Mouse (Mus musculus) left cerebral cortex, adult 2 months (tissue): ENCODE data around the gene Ntrk2. TPM values are rescaled to one million over a fixed set of nuclear protein-coding genes. Genes with fewer than 3 reads are reported as not detected.
A peak's percentile ranks its signal among the peaks of the same experiment; 100 is the strongest.
"Not testable (repeated sequence)": the region's sequence is repeated elsewhere in the genome, so short reads cannot be mapped to it uniquely, and the experiment has no call there.

Source experiments
- DNase-seq, 2 experiments: peaks; one replicate each; pipeline ENCODE4 v3.0.0; 2021 to 2022; ENCODE audit warnings: low spot score in 2 of 2, mixed read lengths in 1 of 2; ENCODE audit errors: extremely low spot score in 1 of 2
- H3K27ac ChIP-seq: fragments of 200-600 bp; 2 replicates; pipeline ENCODE4 v1.8.1; 2022
- H3K4me3 ChIP-seq: fragments of 200-600 bp; 2 replicates; pipeline ENCODE4 v1.8.1; 2022
- CTCF ChIP-seq: fragments of 200-600 bp; IDR thresholded peaks from 2 replicates; pipeline ENCODE4 v1.8.1; 2022; ENCODE audit warnings: antibody characterized with exemption, mild to moderate bottlenecking, moderate library complexity
- intact Hi-C: fragments of 180-260 bp; cut with DNase I; formaldehyde crosslinking; loops from one replicate; pipeline ENCODE4 v1.15.1; 2025
- total RNA-seq, 2 experiments: library from RNA; stranded (reverse); gene quantifications; 2 replicates each; pipeline ENCODE4 v1.2.3; 2021

Gene Ntrk2
- total RNA-seq, 2 experiments from 2014 or later: 425 to 426 TPM

GRCm38 (mm10) chr13:59025653-59026052, 219.3 kb downstream of the Ntrk2 start:
- intact Hi-C loops: no loop called here
- H3K27ac ChIP-seq: no peak overlapping the region
- DNase-seq: no peak
- no peak for TF ChIP-seq CTCF
- H3K4me3 ChIP-seq: no peak overlapping the region

DNA sequence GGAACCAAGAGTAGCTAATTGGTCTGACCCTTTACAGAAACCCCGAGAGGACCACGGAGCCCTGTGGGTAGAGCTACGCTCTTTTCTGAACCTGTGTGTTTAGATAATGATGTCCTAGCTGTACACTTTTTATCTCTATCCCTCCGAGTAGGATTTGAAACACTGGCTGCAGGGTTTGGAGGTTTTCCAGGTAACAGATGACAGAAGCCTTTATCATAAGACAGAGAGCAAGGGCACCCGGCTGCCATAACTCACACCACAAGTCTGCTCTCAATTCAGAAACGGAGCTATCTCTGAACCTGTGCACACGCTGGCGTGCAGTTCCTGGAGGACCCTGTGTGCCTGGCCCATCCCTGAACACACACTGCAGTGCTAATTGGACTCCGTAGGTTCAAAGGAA, 221.1 kb downstream of the Ntrk2 start:
- intact Hi-C loops: no loop called here
- TF ChIP-seq CTCF: no peak
- DNase-seq: no peak
- no peak overlapping the region for H3K4me3 ChIP-seq
- H3K27ac ChIP-seq: no peak overlapping the region

GRCm38 (mm10) chr13:59028546-59028945, 222.2 kb downstream of the Ntrk2 start:
- Histone ChIP-seq H3K27ac (no peak overlapping the region), H3K4me3 (no peak overlapping the region)
- intact Hi-C loops: no loop called here
- no peak for TF ChIP-seq CTCF
- no peak for DNase-seq

DNA sequence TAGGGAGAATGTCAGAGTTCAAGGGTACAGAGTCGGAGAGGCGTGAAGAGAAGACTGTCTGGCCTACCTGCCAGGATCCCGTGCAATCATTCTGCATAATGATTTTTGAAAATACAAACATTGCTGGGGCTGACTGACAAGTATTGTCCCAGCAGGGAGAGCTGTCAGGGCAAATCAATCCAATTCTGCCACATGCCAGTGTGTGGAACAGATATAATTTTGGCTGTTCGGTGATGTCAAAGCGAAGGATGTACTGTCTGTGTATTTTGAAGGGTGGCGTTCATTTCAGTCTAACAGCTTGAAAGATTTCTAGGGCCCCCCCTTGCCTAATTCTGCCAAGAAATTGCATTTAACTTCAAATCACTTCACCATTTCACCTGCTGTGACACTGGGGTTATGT, 224.2 kb downstream of the Ntrk2 start:
- intact Hi-C loops: no loop called here
- H3K4me3 ChIP-seq: no peak overlapping the region
- DNase-seq: no peak
- H3K27ac ChIP-seq: no peak overlapping the region
- TF ChIP-seq CTCF: no peak

DNA sequence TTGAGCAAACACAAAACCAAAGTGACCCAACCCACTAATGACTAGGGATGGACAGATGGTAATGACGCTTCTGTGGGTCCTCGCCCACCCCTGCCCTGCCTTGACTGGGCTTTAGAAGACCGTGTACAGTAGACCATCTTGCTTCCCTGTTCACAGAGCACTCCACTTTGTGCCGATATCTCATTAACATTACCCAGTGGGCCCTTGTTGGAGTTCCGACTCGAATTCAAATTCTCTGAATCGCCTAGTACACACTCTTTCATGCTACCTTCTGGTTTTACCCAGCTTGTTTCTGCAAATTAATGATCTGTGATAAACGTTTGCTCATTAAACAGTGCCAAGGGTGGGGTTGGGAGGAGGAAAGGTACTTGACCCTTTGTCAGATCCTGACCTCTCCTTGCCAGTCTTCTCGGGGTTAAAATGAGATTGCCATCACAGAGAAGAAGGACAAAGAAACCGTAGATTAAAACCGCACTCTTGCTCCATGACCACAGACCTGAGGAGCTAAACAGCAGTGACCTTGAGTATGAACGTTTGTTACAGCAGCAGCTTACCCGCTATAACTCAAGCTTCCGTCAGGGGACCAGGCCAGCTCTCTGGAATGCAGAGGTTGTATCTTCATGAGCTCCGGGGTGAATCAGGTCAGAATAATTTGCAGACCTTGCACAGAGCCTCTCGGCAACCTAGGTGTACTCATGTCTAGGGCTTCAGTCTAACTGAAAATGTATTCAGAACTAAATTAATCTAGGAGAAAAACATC, 234.0 kb downstream of the Ntrk2 start:
- no peak for DNase-seq
- Histone ChIP-seq H3K27ac (peak overlapping the region; percentile 83), H3K4me3 (no peak overlapping the region)
- intact Hi-C loops: no loop called here
- TF ChIP-seq CTCF: no peak

DNA sequence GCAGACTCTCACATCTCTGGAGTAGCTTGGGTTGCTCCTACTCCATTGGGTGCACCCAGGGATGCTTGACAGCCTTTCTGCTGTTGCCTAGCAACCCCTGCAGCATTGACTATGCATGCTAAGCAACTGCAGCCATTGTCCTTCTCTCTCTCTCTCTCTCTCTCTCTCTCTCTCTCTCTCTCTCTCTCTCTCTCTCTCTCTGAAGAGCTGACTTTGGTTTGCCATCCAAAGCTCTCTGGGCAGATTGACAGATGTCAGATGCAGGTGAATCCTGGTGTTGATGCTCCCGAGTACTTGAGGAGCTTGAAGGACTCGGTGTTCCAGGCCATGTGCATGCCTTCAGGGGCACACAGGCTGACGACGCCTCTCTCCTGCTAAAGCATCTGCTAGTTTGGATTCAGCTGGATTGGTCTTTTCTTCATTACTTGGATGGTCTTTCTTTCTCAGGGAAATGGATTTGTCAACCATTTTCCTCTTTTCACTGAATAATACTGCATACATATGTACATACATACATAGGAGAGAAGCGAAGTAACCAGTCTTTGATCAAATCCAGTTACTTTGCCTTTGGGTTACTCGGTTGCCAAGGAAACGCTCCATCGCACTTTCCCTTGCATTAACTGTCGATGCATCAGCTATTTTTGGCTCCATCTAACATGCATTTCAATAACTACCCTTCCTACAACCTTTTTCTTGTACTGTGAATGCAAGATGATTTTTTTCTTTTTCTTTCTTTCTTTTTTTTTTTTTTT, 234.8 kb downstream of the Ntrk2 start:
- TF ChIP-seq CTCF: no peak
- Histone ChIP-seq H3K27ac (peak overlapping the region; percentile 83), H3K4me3 (no peak overlapping the region)
- peak; percentile 49 to 65 for DNase-seq
- intact Hi-C loops: no loop called here

DNA sequence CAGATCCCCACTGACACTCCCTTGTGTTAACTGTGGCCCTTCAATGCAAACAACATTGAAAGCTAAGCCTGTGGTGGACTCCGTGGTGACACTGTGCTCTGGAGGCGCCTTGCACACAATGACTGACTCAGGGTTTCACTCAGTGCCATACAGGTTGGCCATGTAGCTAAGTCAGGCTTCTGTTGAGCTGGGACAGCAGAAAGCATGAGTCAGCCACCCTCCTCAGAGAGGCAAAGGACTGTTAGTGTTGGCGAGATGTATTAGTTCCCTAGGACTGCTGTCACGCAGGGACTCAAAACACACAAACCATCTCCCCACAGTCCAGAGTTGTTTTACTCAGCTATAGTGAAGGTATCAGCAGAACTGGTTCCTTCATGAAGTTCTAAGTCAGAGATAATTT, 245.8 kb downstream of the Ntrk2 start:
- TF ChIP-seq CTCF: no peak
- Histone ChIP-seq H3K27ac (peak overlapping the region; percentile 41; the same call in 1 of the 2 replicates), H3K4me3 (no peak overlapping the region)
- no peak for DNase-seq
- intact Hi-C loops: no loop called here

DNA sequence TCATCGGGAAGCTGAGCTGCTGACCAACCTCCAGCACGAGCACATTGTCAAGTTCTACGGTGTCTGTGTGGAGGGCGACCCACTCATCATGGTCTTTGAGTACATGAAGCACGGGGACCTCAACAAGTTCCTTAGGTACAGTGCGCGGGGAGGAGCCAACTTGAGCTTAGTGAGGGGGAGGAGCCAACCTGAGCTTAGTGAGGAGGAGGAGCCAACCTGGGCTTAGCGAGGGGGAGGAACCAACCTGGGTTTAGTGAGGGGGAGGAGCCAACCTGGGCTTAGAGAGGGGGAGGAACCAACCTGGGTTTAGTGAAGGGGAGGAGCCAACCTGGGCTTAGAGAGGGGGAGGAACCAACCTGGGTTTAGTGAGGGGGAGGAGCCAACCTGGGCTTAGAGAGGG, 248.0 kb downstream of the Ntrk2 start:
- H3K4me3 ChIP-seq: not testable (repeated sequence)

DNA sequence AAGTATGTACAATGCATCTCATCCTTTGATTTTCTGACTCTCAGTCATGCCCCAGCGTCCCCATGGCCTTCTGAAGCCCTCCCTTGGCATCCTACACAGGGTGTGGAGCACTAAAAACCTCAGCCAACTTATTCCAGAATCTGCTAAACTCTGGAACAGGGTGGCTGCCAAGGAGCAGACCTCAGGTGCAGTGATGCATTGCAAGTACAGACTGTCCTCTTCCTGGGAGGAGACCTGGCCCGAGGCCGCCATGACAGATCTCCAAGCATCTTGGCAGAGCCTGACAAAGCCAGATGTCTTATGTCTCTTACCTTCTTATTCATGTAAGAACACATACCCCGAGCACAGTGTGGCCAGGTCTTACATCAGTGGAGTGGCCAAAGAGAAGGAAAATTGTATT, 250.5 kb downstream of the Ntrk2 start:
- Histone ChIP-seq H3K27ac (no peak overlapping the region), H3K4me3 (no peak overlapping the region)
- DNase-seq: no peak
- TF ChIP-seq CTCF: no peak
- intact Hi-C loops: no loop called here

More for the DNA sequence above, 248.0 kb downstream of the Ntrk2 start:
- intact Hi-C loops, H3K27ac ChIP-seq, DNase-seq: not testable (repeated sequence)

DNA sequence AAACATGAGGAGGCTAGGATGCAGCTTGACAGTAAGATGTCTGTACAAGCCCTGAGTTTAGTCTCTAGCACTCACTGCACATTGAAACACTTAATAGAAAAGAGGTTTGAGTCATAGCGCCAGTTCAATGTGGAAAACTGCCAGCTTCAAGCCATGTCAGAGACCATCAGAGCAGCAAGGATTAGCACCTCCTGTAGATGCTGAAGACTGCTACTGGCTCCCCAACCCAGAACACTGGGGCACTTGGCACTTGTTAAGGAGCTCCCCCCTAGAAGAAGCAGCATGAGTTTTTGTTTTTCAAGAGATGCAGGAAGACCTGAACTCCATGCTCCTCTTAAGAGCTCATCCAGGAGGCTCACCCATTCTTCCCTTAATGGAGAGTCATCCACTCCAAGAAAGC, 251.5 kb downstream of the Ntrk2 start:
- intact Hi-C loops: no loop called here
- DNase-seq: no peak
- peak overlapping the region; percentile 63 for H3K27ac ChIP-seq
- no peak overlapping the region for H3K4me3 ChIP-seq
- TF ChIP-seq CTCF: no peak

DNA sequence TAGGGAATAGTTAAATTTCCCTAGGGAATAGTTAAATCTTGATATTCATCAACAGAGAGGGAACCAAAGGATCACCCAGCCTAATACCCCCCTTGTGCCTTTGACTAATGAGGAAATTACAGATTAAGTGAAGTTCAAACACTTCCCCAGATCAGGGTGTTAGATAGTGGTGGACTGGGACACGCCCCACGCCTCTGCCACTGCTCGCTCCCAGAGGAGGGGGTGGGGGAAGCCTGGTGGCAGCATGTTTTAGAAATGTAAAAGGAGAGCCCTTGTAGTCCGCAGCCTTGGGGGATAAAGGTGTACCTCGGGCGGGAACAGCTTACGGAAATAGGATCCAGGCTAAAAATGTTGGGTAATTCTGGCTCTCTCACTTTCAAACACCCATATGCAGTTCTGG, 252.7 kb downstream of the Ntrk2 start:
- Histone ChIP-seq H3K4me3 (no peak overlapping the region), H3K27ac (peak overlapping the region; percentile 41; the same call in 1 of the 2 replicates)
- no peak for TF ChIP-seq CTCF
- no peak for DNase-seq
- intact Hi-C loops: no loop called here

- peak overlapping the region; percentile 66; the same call in 1 of the 2 replicates for H3K27ac ChIP-seq
- H3K4me3 ChIP-seq: no peak overlapping the region
- no peak for TF ChIP-seq CTCF
- intact Hi-C loops: no loop called here
- DNase-seq: no peak
These were observed 259.3 kb downstream of the Ntrk2 start for GRCm38 (mm10) chr13:59065677-59066076.
